Mouse (Mus musculus): ENCODE results near the gene Slc25a10. TPM values are rescaled to one million over a fixed set of nuclear protein-coding genes. Genes with fewer than 3 reads are reported as not detected.
A peak's percentile ranks its signal among the peaks of the same experiment; 100 is the strongest.

Slc25a10 gene
- polyA plus RNA-seq, 1 experiment from 2014 or later: 47.6 TPM

GRCm38 (mm10) chr11:120490291-120491046, 1.2 kb upstream of the Slc25a10 start:
- Histone ChIP-seq H3K4me1 (ENCODE audit: control insufficient read depth, insufficient read depth, low read length) (peaks cover 31% of the 10 kb centered on the region), H3K9me3 (ENCODE audit: control insufficient read depth, low read length) (no peaks in the 10 kb centered on the region), H3K27me3 (replicated peaks; ENCODE audit: control insufficient read depth, insufficient read depth, low read length) (no peaks in the 10 kb centered on the region), H3K9ac (ENCODE audit: low read depth, low read length) (peak overlapping the region; percentile 86; the same call in 1 of the 2 replicates), H3K4me2 (ENCODE audit: low read depth, low read length) (peak overlapping the region; percentile 86), H3K27ac (replicated peaks; ENCODE audit: low read depth, low read length) (peak overlapping the region; percentile 86; the same call in 1 of the 2 replicates), H3K36me3 (ENCODE audit: control insufficient read depth, insufficient read depth, low read length) (peaks cover 56% of the 10 kb centered on the region), H3K4me3 (ENCODE audit: low read depth, low read length) (peak overlapping the region; percentile 83)
- ATAC-seq (ENCODE audit: low read depth): no peak
- DNase-seq (ENCODE audit: low spot score): no peak
- 36% methylated on average over 4 of the region's 4 CpGs for WGBS

- Histone ChIP-seq H3K9me3 (ENCODE audit: control insufficient read depth, low read length) (no peaks in the 10 kb centered on the region), H3K4me3 (ENCODE audit: low read depth, low read length) (peak overlapping the region; percentile 83), H3K4me1 (ENCODE audit: control insufficient read depth, insufficient read depth, low read length) (peaks cover 28% of the 10 kb centered on the region), H3K9ac (ENCODE audit: low read depth, low read length) (peak overlapping the region; percentile 86), H3K27me3 (replicated peaks; ENCODE audit: control insufficient read depth, insufficient read depth, low read length) (no peaks in the 10 kb centered on the region), H3K4me2 (ENCODE audit: low read depth, low read length) (peak overlapping the region; percentile 86), H3K27ac (replicated peaks; ENCODE audit: low read depth, low read length) (peak overlapping the region; percentile 86), H3K36me3 (ENCODE audit: control insufficient read depth, insufficient read depth, low read length) (peaks cover 57% of the 10 kb centered on the region)
- ATAC-seq (ENCODE audit: low read depth) (peak; percentile 41), DNase-seq (ENCODE audit: low spot score) (peak; percentile 74)
- under 1% methylated on average over 21 of the region's 48 CpGs for WGBS
Observed at GRCm38 (mm10) chr11:120492024-120492877, 611 bp downstream of the Slc25a10 start.

GRCm38 (mm10) chr11:120492878-120493203, 1.2 kb downstream of the Slc25a10 start:
- H3K36me3 ChIP-seq (ENCODE audit: control insufficient read depth, insufficient read depth, low read length): peaks cover 56% of the 10 kb centered on the region
- H3K27me3 ChIP-seq (replicated peaks; ENCODE audit: control insufficient read depth, insufficient read depth, low read length): no peaks in the 10 kb centered on the region
- no peaks in the 10 kb centered on the region for H3K9me3 ChIP-seq (ENCODE audit: control insufficient read depth, low read length)
- WGBS: 21% methylated on average over 3 of the region's 3 CpGs
- peak overlapping the region; percentile 77 for H3K27ac ChIP-seq (replicated peaks; ENCODE audit: low read depth, low read length)
- peak overlapping the region; percentile 86 for H3K4me2 ChIP-seq (ENCODE audit: low read depth, low read length)
- peak overlapping the region; percentile 83 for H3K4me3 ChIP-seq (ENCODE audit: low read depth, low read length)
- peak overlapping the region; percentile 86 for H3K9ac ChIP-seq (ENCODE audit: low read depth, low read length)
- peaks cover 28% of the 10 kb centered on the region for H3K4me1 ChIP-seq (ENCODE audit: control insufficient read depth, insufficient read depth, low read length)
- DNase-seq (ENCODE audit: low spot score) (peak; percentile 73), ATAC-seq (ENCODE audit: low read depth) (no peak)

- ATAC-seq (ENCODE audit: low read depth): no peak
- Histone ChIP-seq H3K9ac (ENCODE audit: low read depth, low read length) (peak overlapping the region; percentile 86), H3K4me1 (ENCODE audit: control insufficient read depth, insufficient read depth, low read length) (peaks cover 28% of the 10 kb centered on the region), H3K27ac (replicated peaks; ENCODE audit: low read depth, low read length) (peak overlapping the region; percentile 77), H3K27me3 (replicated peaks; ENCODE audit: control insufficient read depth, insufficient read depth, low read length) (no peaks in the 10 kb centered on the region), H3K4me2 (ENCODE audit: low read depth, low read length) (peak overlapping the region; percentile 86), H3K36me3 (ENCODE audit: control insufficient read depth, insufficient read depth, low read length) (peaks cover 55% of the 10 kb centered on the region), H3K9me3 (ENCODE audit: control insufficient read depth, low read length) (no peaks in the 10 kb centered on the region), H3K4me3 (ENCODE audit: low read depth, low read length) (peak overlapping the region; percentile 83)
- WGBS: 34% methylated on average over 3 of the region's 3 CpGs
- no peak for DNase-seq (ENCODE audit: low spot score)
Observed at GRCm38 (mm10) chr11:120493351-120493750, 1.7 kb downstream of the Slc25a10 start.

- ATAC-seq (ENCODE audit: low read depth) (no peak), DNase-seq (ENCODE audit: low spot score) (no peak)
- no peaks in the 10 kb centered on the region for H3K9me3 ChIP-seq (ENCODE audit: control insufficient read depth, low read length)
- 81% methylated on average over 3 of the region's 3 CpGs for WGBS
- peaks cover 55% of the 10 kb centered on the region for H3K36me3 ChIP-seq (ENCODE audit: control insufficient read depth, insufficient read depth, low read length)
- no peak overlapping the region for H3K9ac ChIP-seq (ENCODE audit: low read depth, low read length)
- H3K27me3 ChIP-seq (replicated peaks; ENCODE audit: control insufficient read depth, insufficient read depth, low read length): no peaks in the 10 kb centered on the region
- H3K4me1 ChIP-seq (ENCODE audit: control insufficient read depth, insufficient read depth, low read length): peaks cover 28% of the 10 kb centered on the region
- no peak overlapping the region for H3K27ac ChIP-seq (replicated peaks; ENCODE audit: low read depth, low read length)
- H3K4me3 ChIP-seq (ENCODE audit: low read depth, low read length): no peak overlapping the region; the same call in 1 of the 2 replicates
- peak overlapping the region; percentile 86 for H3K4me2 ChIP-seq (ENCODE audit: low read depth, low read length)
Observed at GRCm38 (mm10) chr11:120493911-120494310, 2.3 kb downstream of the Slc25a10 start.

GRCm38 (mm10) chr11:120497436-120497835, 5.8 kb downstream of the Slc25a10 start:
- no peak for ATAC-seq (ENCODE audit: low read depth)
- WGBS: 97% methylated on average over 3 of the region's 3 CpGs
- peaks cover 46% of the 10 kb centered on the region for H3K36me3 ChIP-seq (ENCODE audit: control insufficient read depth, insufficient read depth, low read length)

GRCm38 (mm10) chr11:120498226-120498625, 6.6 kb downstream of the Slc25a10 start:
- no peaks in the 10 kb centered on the region for H3K27me3 ChIP-seq (replicated peaks; ENCODE audit: control insufficient read depth, insufficient read depth, low read length)
- H3K27ac ChIP-seq (replicated peaks; ENCODE audit: low read depth, low read length): no peak overlapping the region
- H3K36me3 ChIP-seq (ENCODE audit: control insufficient read depth, insufficient read depth, low read length): peaks cover 46% of the 10 kb centered on the region
- H3K4me2 ChIP-seq (ENCODE audit: low read depth, low read length): no peak overlapping the region
- no peaks in the 10 kb centered on the region for H3K9me3 ChIP-seq (ENCODE audit: control insufficient read depth, low read length)
- peaks cover 6% of the 10 kb centered on the region for H3K4me1 ChIP-seq (ENCODE audit: control insufficient read depth, insufficient read depth, low read length)
- 94% methylated on average over 12 of the region's 12 CpGs for WGBS
- no peak for ATAC-seq (ENCODE audit: low read depth)
- DNase-seq (ENCODE audit: low spot score): no peak
- no peak overlapping the region for H3K9ac ChIP-seq (ENCODE audit: low read depth, low read length)
- H3K4me3 ChIP-seq (ENCODE audit: low read depth, low read length): no peak overlapping the region

More at GRCm38 (mm10) chr11:120497436-120497835, 5.8 kb downstream of the Slc25a10 start:
- no peak for DNase-seq (ENCODE audit: low spot score)
- Histone ChIP-seq H3K9me3 (ENCODE audit: control insufficient read depth, low read length) (no peaks in the 10 kb centered on the region), H3K27ac (replicated peaks; ENCODE audit: low read depth, low read length) (no peak overlapping the region), H3K4me3 (ENCODE audit: low read depth, low read length) (no peak overlapping the region), H3K27me3 (replicated peaks; ENCODE audit: control insufficient read depth, insufficient read depth, low read length) (no peaks in the 10 kb centered on the region), H3K4me2 (ENCODE audit: low read depth, low read length) (no peak overlapping the region), H3K9ac (ENCODE audit: low read depth, low read length) (no peak overlapping the region), H3K4me1 (ENCODE audit: control insufficient read depth, insufficient read depth, low read length) (peaks cover 11% of the 10 kb centered on the region)

GRCm38 (mm10) chr11:120498891-120499290, 7.3 kb downstream of the Slc25a10 start:
- WGBS: 91% methylated on average over 5 of the region's 5 CpGs
- Histone ChIP-seq H3K4me1 (ENCODE audit: control insufficient read depth, insufficient read depth, low read length) (no peaks in the 10 kb centered on the region), H3K27ac (replicated peaks; ENCODE audit: low read depth, low read length) (no peak overlapping the region), H3K27me3 (replicated peaks; ENCODE audit: control insufficient read depth, insufficient read depth, low read length) (no peaks in the 10 kb centered on the region), H3K4me3 (ENCODE audit: low read depth, low read length) (no peak overlapping the region), H3K9me3 (ENCODE audit: control insufficient read depth, low read length) (no peaks in the 10 kb centered on the region), H3K4me2 (ENCODE audit: low read depth, low read length) (no peak overlapping the region), H3K36me3 (ENCODE audit: control insufficient read depth, insufficient read depth, low read length) (peaks cover 46% of the 10 kb centered on the region), H3K9ac (ENCODE audit: low read depth, low read length) (0 out of 2 replicates have a peak overlapping the region, but pooled peaks have one; percentile 25)
- DNase-seq (ENCODE audit: low spot score) (no peak), ATAC-seq (ENCODE audit: low read depth) (no peak)
